Mouse (Mus musculus): ENCODE measurements around the gene Dusp28.

DNA sequence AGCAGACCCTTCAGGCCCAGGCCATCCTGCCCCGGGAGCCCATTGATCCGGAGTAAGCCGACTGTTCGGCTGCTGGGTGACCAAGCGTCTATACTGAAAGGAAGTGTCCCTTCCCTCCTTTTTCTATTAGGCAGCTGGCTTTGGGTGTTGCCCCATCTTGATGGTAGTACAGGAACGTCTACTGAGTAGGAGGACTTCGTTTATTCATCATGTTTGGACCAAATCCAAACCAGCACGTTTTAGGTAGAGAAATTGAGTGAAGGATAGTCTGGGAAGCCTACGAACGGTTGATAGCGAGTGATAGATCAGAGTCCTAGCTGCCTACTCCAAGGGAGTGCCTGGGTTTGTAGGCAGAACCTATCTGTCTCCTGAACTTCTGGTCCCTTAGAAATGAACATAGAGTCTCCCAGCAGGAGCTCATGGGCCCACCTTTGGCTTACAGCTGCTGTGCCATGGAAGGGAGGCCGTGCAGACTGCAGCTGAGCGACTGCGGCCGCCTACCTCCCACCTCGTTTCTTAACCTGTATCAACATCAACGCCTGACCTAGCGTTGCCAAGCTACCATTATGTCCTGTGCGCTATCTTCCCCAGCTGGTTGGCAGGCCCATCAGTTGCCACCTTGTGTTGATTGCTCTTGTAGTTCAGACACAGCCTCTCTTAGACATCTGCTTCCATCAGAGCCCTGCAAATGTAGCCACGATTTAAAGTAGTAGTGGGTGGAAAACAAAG, 1.0 kb downstream of the Dusp28 start:
- TF ChIP-seq CTCF (conservative IDR thresholded peaks at IDR 0.05 in 1 of 2, IDR thresholded peaks at IDR 0.05 in 1 of 2; ENCODE audit: low read depth in 2 of 2, low read length in 2 of 2) (no peak), ZC3H11A (IDR thresholded peaks at IDR 0.05; ENCODE audit: low read depth, low read length) (no peak), POLR2A (IDR thresholded peaks at IDR 0.05; ENCODE audit: low read depth, low read length) (no peak), CHD1 (IDR thresholded peaks at IDR 0.05; ENCODE audit: low read depth, low read length) (no peak), EP300 (IDR thresholded peaks at IDR 0.05; ENCODE audit: low read length) (no peak), USF2 (conservative IDR thresholded peaks at IDR 0.05; ENCODE audit: low read depth, low read length) (no peak), MAZ (IDR thresholded peaks at IDR 0.05; ENCODE audit: low read depth, low read length) (no peak), ZMIZ1 (IDR thresholded peaks at IDR 0.05; ENCODE audit: low read depth, low read length) (no peak; the same call in 1 of the 2 replicates), ETS1 (conservative IDR thresholded peaks at IDR 0.05; ENCODE audit: low read depth, low read length) (no peak), RAD21 (IDR thresholded peaks at IDR 0.05; ENCODE audit: low read depth, low read length) (no peak), IRF4 (IDR thresholded peaks at IDR 0.05; ENCODE audit: low read depth, low read length) (no peak), SMC3 (IDR thresholded peaks at IDR 0.05; ENCODE audit: low read depth, low read length) (no peak)

Measured in CH12.LX (cell line).